Comparison of ENCODE assay signal across 16 mouse cellular contexts in the genomic region with DNA sequence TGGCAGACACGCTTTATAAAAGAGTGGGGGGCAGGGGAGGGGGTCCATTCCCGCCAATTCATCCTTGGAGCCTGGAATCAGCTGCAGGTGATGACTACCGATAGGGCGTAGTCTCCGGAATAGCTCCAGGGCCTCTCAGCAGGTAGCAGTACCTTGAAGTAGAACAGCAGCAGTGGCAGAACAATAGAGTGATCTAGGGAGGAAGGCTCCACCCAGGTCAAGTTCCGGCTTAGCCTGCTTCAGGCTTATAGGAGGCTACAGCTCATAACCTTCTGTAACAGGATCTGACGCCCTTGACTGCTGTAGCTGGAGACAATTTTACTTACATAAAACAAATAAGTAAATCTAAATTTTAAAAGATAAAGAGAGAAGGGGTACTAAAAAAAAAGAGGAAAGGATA.
DNase-seq lines count a peak whose midpoint lies in the region; ATAC-seq lines count a peak whose summit lies in the region.
"Had no signal": no experiment of that assay in that cellular context is flagged by ENCODE, and none has a peak within 500 bp of the region (broad histone marks: within the 10 kb centered on the region; RNA-seq: fewer than 3 reads in every experiment).

No protein-coding gene starts in this region.

- H3K36me3 ChIP-seq in heart, embryonic 12.5 days, result no peaks in the 10 kb centered on the region
- H3K36me3 ChIP-seq in kidney, embryonic 15.5 days, result 0 out of 2 replicates have a peak, but pooled peaks cover 3% of the 10 kb centered on the region
- no peaks in the 10 kb centered on the region for H3K36me3 ChIP-seq in neural tube, embryonic 15.5 days
- H3K36me3 ChIP-seq: embryonic facial prominence, embryonic 12.5 days; forebrain, embryonic 10.5 days; heart, embryonic 15.5 days; liver, embryonic 13.5 days had no signal

- 67% methylated on average over 7 of the region's 7 CpGs for WGBS in heart, embryonic 12.5 days
- 45% methylated on average over 7 of the region's 7 CpGs for WGBS in kidney, embryonic 15.5 days
- WGBS in neural tube, embryonic 15.5 days, result 72% methylated on average over 7 of the region's 7 CpGs

- no peak for ATAC-seq in heart, embryonic 12.5 days (ENCODE audit: insufficient number of reproducible peaks, low FRiP score)
- 0 out of 2 replicates have a peak, but pooled peaks have one; percentile 59 for ATAC-seq in kidney, embryonic 15.5 days (replicated peaks; ENCODE audit: low FRiP score)
- no peak for ATAC-seq in neural tube, embryonic 15.5 days (ENCODE audit: low FRiP score)
- ATAC-seq: hindbrain, postnatal 0 days had no signal

- H3K9ac ChIP-seq in heart, embryonic 12.5 days, result no peak overlapping the region
- H3K9ac ChIP-seq in kidney, embryonic 15.5 days, result no peak overlapping the region
- no peak overlapping the region for H3K9ac ChIP-seq in neural tube, embryonic 15.5 days (replicated peaks)
- H3K9ac ChIP-seq: embryonic facial prominence, embryonic 12.5 days; heart, embryonic 15.5 days; liver, embryonic 13.5 days had no signal

- H3K9me3 ChIP-seq in heart, embryonic 12.5 days (replicated peaks), result no peaks in the 10 kb centered on the region
- no peaks in the 10 kb centered on the region for H3K9me3 ChIP-seq in kidney, embryonic 15.5 days (replicated peaks)
- H3K9me3 ChIP-seq in neural tube, embryonic 15.5 days (replicated peaks), result no peaks in the 10 kb centered on the region
- H3K9me3 ChIP-seq: embryonic facial prominence, embryonic 12.5 days; forebrain, embryonic 10.5 days; heart, embryonic 15.5 days; liver, embryonic 13.5 days had no signal

- H3K4me3 ChIP-seq in heart, embryonic 12.5 days, result no peak overlapping the region
- no peak overlapping the region for H3K4me3 ChIP-seq in kidney, embryonic 15.5 days (replicated peaks)
- no peak overlapping the region for H3K4me3 ChIP-seq in neural tube, embryonic 15.5 days (replicated peaks)
- H3K4me3 ChIP-seq: embryonic facial prominence, embryonic 12.5 days; forebrain, embryonic 10.5 days; heart, embryonic 15.5 days; liver, embryonic 13.5 days had no signal

- peak; percentile 96 for DNase-seq in heart, adult 11 months
- DNase-seq in lung, adult 18-20 months, result peak; percentile 21 to 44
- no peak for DNase-seq in lung, postnatal 14 days
- peak; percentile 49 for DNase-seq in lung, postnatal 36 days
- DNase-seq in cerebellum, adult 11-12 months, result no peak
- DNase-seq: adrenal gland, postnatal 14 days; cerebellum, postnatal 25 days; left cerebral cortex, postnatal 4 days; liver, embryonic 13.5 days had no signal

- peaks cover 19% of the 10 kb centered on the region for H3K4me1 ChIP-seq in heart, embryonic 12.5 days (replicated peaks)
- peaks cover 23% of the 10 kb centered on the region for H3K4me1 ChIP-seq in kidney, embryonic 15.5 days
- no peaks in the 10 kb centered on the region for H3K4me1 ChIP-seq in neural tube, embryonic 15.5 days
- H3K4me1 ChIP-seq: embryonic facial prominence, embryonic 12.5 days had no signal

- H3K4me2 ChIP-seq in heart, embryonic 12.5 days, result no peak overlapping the region
- no peak overlapping the region for H3K4me2 ChIP-seq in kidney, embryonic 15.5 days
- no peak overlapping the region for H3K4me2 ChIP-seq in neural tube, embryonic 15.5 days
- H3K4me2 ChIP-seq: embryonic facial prominence, embryonic 12.5 days; heart, embryonic 15.5 days; liver, embryonic 13.5 days had no signal

- no peak overlapping the region for H3K27ac ChIP-seq in heart, embryonic 12.5 days (ENCODE audit: poor library complexity, severe bottlenecking)
- no peak overlapping the region for H3K27ac ChIP-seq in kidney, embryonic 15.5 days
- H3K27ac ChIP-seq in neural tube, embryonic 15.5 days (replicated peaks), result no peak overlapping the region
- H3K27ac ChIP-seq: embryonic facial prominence, embryonic 12.5 days; forebrain, embryonic 10.5 days; heart, embryonic 15.5 days; hindbrain, postnatal 0 days; liver, embryonic 13.5 days had no signal

- no peaks in the 10 kb centered on the region for H3K27me3 ChIP-seq in heart, embryonic 12.5 days (replicated peaks)
- H3K27me3 ChIP-seq in kidney, embryonic 15.5 days, result no peaks in the 10 kb centered on the region
- H3K27me3 ChIP-seq in neural tube, embryonic 15.5 days (replicated peaks), result no peaks in the 10 kb centered on the region
- H3K27me3 ChIP-seq: embryonic facial prominence, embryonic 12.5 days; heart, embryonic 15.5 days; liver, embryonic 13.5 days had no signal

Comparison
In these comparisons a context has a peak if more than half of its experiments do, and no peak if none do; other contexts are left out.
1. DNase-seq: peak in heart, adult 11 months (single experiment), lung, adult 18-20 months (2 of 2) and lung, postnatal 36 days (single experiment); none in lung, postnatal 14 days (single experiment) and cerebellum, adult 11-12 months (single experiment).